Mouse (Mus musculus) adrenal gland, adult 18-20 months (tissue): ENCODE data around the gene Qrfp. TPM values are rescaled to one million over a fixed set of nuclear protein-coding genes. Genes with fewer than 3 reads are reported as not detected.

ENCODE experiments used
- DNase-seq, 2 experiments: peaks; one replicate each; pipeline ENCODE4 v3.0.0; 2021 to 2022; ENCODE audit warnings: low spot score in 2 of 2
- total RNA-seq, 2 experiments: library from RNA; stranded (reverse); gene quantifications; 1 replicate in 1 of 2; 2 replicates in 1 of 2; pipeline ENCODE4 v1.2.3; 2021

Gene Qrfp
- total RNA-seq, 2 experiments from 2014 or later = not detected

DNA sequence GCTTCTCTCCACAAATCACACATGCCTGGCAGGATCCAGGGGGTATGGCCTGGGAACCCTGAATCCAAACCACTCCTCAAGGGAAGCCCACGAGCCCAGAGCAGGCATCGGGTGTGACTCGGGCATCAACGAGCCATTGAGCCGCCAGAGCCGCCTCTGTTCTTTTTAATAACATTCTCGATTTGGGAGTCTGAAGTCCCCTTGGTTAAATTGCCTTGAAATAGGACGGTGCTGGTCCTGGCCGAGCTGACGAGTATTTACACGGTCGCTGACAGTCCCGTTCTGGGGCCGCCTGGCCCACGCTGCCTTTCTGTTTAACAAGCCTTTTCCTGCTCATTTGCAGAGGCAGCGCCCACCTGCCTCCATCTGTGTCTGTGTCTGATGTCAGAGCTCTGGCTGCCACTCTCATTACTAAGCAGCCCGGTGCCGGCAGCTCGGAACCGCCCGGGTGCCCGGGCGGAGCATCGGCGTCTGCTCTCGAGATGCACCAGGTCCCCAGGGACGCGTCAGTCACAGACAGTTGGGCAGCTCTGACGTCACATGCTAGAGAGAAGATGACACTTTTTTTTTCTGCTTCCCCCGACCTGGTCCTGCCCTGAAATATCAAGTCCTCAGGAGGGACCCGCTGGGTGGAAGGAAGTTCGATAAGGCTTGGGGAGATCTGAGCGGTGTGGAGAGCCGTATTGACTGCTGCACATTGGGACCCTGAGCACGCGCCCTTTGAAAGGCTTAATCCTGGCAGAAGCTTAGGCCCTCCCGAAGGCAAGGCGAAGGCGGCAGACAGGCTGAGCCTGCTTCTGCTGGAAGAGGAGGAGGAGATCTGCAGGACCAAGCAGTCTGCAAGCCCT, 12.4 kb upstream of the Qrfp start:
- DNase-seq = no peak

DNA sequence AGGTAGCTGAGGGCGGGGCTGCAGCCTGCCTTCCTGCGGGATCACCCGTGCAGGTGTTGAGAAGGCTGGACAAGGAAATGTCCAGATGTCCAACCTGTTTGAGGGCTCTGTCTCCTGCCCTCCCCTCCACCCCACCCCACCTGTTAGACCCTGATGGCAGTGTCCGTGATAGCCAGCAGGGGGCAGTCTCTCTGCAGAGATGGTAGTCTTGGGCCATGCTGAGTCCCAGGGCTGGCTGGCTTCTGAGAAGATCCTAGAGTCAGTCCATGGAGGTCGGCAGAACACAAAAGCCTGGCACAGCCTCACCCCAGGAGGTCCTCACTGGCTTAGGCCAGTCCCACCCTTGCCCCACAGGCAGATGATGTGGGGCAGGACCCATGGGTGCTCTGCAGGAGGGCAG, 5.0 kb upstream of the Qrfp start:
- peak; percentile 40 to 50 for DNase-seq

DNA sequence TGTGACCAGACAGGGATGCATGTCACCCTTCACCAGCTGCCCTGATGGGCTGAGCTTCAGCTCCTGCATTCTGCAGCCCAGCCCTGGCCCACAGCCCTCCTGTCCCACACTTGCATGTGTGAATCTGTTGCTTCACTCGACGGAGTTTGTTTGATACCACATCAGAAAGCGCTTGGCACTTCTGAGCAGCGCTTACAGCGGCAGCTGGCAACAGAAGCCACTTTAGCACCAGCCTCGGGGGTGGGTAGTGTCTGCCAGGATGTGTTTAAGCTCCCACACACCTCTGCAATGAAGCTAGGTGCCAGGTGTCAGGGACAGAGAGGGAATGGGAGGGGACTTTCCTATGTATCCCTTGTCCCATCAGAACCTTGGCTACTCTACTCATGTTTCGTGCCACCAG, 4.3 kb upstream of the Qrfp start:
- no peak for DNase-seq

DNA sequence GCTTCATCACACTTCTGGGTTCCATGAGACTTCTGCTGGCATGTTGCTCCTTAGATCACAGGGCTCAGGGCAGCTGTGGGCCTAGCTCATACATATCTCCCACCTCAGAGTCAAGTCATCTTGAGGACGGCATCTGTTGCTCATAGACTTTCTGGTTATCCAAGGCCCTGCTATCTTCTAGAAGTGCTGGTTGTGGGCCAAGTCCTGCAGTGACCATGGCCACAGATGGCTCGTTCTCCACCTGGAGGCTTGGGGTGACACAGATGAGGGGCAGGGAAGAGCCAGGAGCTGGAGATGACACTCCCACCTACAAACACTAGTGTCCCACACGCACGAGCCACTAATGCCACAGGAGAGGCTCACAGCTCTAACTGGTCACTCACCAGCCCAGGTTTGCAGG, 3.3 kb upstream of the Qrfp start:
- DNase-seq = no peak

DNA sequence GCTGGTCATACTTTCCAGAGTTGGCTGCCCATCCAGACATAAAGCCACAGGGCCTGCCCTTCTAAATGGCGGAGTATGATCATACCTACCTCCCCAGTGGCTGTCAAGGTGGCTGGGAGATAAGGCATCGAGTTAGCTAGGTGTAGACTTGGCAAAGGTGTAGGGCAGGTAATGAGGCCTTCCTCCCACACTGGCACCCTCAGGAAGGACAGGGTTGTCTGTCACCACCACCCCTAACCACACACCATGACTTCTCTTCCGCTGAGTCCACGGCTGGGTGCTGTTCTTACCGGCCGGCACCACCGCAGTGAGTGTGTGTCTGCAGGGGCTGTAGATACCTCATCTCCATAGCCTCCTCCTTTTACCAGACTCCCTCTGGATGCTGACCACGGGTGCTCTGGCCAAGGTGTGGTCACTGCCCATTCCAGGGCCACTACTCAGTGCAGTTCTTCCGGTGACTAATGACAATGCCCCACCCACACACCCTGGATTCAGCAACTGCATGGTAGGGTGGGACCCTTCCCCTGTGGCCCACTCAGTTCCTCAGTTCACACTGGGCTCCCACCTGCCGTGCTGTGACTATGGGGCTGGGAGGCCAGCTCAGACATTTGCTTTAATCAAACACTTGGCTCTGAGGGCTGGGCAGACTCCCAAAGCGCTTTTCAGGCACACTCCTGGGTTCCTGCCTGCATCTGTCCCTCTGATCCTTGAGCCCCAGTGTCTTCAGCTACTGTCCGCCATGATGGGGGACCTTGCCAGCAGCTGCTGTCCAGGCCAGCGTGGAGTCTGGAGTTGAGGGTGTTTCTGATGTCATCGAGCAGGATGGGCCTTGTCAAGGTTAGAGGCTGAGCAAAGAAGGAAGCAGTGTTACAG, 942 bp upstream of the Qrfp start:
- no peak for DNase-seq

DNA sequence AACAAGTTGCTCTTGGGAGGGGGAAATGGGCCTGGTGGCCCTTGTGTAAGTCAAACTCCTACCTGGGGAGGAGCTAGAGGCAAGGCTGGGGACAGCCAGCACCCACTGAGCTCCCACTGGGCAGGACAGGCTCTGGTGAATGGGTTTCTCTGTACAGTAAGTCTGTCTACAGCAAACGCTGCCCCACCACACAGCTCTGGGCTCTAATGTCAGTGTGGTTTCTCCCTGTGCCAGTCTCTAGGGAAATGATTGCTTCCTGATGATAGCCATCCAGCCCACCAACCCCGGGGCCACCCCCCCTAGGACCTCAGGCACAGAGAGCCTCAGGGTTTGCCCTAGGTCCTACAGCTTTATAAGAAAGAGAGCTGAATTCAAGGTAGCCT, 1.0 kb downstream of the Qrfp start:
- DNase-seq = no peak

DNA sequence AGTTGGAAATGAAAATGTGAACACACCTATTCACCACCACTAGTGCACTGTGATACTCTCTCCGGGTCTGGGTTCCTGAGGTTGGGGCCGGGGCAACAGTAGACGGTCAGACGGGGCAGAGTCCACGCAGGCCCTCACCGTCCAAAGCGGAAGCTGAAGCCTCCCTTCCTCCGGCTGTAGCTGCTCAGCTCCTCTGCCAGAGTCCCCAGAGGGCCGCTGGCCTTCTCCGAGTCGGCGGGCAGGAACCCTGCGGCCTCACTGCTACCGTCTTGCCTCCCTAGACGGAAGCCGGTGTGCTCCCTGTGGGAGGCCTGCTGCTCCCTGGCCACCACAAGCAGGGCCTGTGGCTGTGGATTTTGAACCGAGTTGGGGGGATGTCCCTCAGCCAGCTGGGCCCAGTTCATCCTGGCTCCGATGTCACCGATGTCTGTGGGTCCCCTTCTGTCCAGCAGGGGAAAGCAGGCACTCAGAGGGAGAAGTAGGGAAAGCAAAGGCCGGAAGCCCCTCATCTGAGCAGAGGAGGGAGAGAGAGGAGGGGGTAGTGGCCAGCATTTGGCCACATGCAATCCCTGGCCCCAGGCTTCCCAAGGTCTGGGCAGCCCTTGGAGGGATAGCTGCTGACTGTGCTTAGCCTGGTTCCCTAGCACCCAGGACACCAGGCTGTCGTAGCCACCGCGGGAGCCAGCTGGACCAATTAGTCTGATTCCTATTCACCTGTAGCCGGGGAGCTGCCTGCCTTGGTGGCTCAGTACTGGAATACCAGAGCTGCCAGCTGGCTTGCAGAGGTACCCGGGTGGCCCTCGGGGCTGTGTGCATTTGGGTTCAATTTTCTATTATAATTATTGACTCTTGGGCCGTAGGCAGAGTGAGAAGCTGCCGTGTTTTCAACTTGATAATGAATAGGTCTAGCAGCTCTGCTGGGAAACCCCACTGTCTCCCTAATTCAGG, 1.7 kb downstream of the Qrfp start:
- no peak for DNase-seq

DNA sequence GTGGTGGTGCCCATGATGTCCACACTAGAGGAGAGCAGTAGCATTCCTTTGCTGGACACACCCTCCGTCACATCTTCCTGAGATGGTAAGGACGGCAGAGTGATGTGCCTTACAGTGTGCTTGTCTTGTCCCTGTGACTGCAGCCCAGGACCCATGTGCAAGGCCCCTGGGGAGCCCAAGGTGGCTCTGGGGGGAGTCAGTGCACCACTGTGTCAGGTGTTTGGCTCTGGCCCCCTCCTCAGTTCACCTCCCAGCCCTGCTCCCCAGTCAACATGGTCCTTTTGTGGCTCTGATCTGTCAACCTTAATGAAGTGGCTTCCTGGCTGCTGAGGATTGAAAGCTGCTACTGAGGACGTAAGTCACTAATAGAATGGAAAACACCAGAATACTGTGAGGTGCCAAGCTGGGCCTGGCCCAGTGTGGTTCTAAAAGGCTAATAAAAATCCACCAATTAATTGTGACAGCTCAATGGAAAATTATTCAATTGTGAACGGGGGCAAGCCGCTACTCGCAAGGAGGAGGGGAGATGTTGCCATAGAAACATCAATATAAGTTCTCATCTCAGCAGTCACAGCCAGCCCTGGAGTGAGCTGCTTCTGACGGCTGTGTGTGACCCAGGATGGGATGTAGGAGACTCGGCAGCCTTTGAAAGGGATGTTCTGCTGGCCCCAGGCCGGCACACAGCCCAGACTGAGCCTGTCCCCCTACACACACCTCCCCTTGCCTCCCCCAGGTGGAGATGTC, 3.6 kb downstream of the Qrfp start:
- DNase-seq = no peak

DNA sequence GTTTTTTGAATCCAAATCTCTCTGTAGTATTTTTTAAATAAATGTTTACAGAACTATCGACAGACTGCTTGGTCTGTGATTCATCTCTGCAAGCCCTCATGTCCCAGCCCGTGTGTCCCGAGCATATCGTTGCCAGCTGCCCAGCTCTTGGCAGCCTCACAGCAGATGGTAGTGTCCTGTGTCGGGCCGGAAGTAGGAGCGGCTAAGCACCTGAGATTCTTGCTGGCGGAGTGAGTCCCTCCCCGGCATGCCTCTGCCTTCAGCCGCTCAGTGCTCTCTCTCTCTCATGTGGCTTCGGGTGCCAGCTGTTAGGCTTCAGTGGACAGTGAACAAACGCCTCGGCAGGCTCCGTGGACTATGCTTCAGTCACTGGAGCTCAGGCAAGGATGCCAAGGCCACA, 6.9 kb downstream of the Qrfp start:
- DNase-seq = no peak

DNA sequence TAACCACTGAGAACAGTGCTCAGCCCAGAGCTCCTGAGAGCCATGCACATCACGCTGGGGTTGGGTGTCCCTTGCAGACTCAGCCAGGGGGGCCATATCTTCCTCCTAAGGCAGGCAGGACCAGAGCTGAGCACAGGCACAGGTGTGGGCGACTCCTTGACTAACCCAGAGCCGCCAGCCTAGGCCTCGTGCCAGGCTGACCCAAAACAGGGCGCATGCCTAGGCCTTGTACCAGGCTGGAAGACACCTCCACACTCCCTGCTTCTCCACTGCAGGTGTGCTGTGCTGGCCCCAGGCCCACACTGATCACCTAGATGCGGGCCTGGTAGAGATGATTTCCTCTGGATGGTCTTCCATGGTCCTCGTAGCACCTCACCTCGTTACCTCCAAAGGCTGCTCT, 7.6 kb downstream of the Qrfp start:
- DNase-seq = no peak

DNA sequence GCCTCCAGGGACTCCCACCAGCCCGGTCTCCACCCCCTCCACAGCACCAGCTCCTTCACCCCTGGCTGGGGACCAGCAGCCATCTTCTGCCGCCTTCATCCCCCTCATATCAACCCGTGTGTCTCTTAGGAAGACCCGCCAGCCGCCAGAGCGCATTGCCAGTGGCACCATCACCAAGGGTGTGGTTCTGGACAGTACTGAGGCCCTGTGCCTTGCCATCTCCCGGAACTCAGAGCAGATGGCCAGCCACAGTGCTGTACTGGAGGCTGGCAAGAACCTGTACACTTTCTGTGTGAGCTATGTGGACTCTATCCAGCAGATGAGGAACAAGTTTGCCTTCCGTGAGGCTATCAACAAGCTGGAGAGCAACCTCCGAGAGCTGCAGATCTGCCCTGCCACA, 9.0 kb downstream of the Qrfp start:
- DNase-seq = no peak

DNA sequence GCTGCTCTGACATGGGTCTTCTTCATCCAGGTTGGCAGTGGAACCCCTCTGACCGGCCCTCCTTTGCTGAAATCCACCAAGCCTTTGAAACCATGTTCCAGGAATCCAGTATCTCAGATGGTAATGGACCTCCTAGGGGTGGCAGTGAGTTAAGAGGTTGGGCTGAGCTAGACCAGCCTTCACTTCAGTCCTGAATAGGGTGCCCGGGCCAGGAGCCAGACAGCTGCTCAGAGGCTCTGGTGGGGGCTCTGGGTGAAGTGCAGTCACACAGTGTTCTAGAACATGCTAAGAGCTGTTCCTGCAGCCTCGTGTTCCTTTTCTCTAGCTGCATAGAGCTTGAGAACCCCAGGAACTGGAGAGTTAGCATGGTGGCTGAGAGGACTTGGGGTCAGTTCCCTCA, 13.4 kb downstream of the Qrfp start:
- no peak for DNase-seq

DNA sequence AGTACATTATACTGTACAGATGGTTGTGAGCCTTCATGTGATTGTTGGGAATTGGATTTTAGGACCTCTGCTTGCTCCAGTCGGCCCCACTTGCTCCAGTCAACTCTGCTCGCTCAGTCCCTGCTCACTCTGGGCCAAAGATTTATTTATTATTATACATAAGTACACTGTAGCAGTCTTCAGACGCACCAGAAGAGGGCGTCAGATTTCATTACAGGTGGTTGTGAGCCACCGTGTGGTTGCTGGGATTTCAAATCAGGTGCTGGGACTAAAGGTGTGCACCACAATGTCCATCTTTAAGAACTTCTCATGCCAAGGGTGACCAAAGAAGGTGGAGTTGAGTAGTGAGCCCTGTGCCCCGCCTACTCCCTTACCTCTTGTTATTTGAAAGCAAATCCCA, 17.8 kb downstream of the Qrfp start:
- DNase-seq = no peak

DNA sequence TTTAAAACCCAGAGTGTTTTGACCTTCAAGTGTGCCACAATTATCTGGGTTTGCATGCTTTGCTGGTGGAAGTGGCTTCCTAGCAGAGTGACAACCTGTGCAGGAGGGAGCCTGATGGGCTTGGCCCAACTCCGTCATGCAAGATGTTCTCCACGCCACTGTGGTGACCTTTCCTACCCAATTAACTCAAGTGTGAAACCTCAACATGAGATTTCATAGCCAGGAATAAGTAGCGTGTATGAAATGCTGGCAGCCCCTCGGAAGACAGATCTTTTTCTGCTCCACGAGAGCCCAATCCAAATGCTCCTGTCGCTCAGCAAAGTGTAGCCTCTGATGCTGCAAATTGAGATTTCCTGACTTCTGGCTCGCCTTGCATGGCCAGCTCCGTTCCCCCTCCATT, 19.1 kb downstream of the Qrfp start:
- DNase-seq = no peak

DNA sequence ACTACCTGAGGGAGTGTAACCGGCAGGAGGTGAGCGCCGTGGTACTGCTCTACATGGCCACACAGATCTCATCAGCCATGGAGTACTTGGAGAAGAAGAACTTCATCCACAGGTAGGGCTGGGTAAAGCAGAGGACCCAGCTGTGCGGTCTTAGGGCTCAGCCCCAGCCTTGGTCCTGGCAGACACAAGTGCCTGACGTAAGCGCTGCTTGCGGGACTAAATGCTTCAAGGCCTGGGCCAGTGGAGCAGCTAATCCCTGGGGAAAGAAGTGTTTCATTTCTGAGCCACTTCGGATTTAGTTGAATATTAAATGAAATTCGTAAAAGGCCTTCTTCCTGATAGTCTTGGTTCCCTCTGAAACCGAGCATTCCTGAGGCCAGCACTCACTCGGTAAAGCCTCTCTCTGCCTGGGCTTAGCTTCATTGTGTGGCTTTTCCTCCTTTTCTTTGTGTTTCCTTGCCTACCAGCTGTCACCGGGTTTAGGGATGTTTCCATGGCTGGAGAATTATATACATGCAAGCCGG, 19.6 kb downstream of the Qrfp start:
- DNase-seq = no peak

DNA sequence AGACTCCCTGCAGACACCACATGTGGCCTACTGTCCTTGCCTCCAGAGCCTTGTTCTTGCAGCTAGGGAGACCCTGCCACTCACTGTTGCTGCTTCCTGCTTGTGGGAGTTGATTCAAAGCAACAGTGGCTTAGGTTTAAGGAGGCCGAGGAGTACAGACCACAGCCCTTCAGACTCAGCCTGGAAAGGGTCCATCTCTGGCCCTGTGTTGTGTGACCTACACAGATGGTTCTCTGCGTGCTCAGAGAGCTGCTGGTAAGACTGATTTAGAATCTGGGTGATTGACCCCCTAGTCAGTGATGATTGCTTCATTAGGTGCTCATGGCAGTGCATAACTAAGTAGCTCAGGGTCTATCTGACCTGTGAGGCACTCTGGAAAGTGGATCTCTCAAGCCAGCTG, 21.2 kb downstream of the Qrfp start:
- no peak for DNase-seq

DNA sequence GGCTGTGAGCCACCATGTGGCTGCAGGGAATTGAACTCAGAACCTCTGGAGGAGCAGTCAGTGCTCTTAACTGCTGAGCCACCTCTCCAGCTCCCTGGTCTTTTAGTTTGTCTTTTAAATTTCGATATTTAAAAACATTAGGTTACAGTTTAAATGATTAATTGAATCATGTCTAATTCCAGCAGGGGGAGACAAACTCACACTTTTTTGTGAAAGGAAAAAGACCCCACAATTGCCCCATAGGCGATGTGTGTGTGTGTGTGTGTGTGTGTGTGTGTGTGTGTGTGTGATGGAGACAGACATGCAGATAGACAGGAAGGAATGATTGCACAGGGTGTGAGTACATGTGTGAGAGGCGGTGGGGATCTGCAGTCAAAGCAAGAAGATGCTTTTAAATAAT, 22.2 kb downstream of the Qrfp start:
- DNase-seq = no peak

DNA sequence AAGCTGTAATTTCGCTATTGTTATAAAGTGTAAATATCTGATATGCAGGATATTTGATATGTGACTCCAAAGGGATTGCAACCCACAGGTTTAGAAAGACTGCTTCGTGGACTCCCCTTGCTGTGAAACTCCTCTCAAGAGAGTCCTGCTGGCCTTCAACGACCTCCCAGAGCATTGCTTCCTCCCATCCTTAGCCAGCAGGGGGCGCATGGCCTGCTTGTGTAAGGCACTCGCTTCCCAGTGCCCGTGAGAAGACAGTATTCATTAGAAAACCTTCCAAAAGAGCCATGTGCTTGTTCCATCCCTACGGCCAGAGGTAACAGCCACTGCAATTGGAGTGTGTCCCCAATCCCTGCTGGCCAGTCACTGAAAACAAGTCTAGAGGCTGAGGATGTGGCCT, 23.4 kb downstream of the Qrfp start:
- peak; percentile 72 to 81 for DNase-seq

DNA sequence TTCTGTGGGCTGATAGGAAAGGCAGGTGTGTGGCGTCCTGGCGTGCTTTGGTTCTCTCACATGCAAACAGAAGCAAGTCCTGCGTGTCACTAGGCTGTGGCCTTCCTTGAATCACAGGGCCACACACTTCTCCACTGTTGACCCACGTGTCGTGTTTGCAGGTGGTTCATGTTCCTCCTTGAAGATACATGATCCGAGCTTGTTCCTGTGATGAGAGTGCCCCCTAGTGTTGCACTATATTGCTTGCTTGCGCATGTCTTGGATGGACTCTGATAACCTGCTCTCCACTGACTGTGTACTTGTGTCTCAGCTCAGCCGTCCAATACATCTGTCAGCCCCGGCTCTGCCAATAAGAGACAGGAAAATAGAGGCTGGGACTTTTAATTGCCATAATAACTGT, 25.3 kb downstream of the Qrfp start:
- peak; percentile 59 to 71 for DNase-seq

DNA sequence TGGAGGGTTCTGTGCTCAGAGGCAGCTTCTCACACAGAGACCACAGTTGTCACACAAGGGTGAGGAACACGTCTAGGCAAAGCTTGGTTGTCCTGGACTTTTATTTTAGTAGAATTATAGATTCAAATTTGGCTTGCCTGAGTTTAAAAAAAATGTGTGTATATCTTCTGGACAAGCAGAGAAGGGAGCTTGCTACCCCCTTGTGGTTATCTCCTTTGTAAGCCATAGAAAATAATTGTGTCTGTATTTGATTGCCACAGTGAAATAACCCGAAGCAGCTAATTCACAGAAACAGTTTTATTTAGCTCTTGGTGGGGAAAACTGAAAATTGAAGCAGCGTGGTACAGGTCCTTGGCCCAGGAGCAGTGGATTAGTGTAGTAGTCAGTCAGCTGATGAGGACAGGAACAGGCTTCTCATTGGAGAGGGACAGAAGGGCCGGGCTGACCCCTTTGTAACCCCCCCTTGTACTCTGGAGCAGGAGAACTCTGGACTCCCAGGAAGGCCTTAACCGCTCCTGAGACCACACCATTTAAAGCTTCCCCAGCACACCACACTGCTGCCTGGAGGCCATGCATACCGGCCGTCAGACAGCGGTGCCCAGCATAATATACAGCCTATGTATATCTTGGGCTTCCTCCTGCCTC, 27.3 kb downstream of the Qrfp start:
- DNase-seq = no peak
